Mouse (Mus musculus): ENCODE data around the gene Fbxw11. TPM values are rescaled to one million over a fixed set of nuclear protein-coding genes. Genes with fewer than 3 reads are reported as not detected.

The Fbxw11 gene
- polyA plus RNA-seq, 1 experiment from 2014 or later: 65.7 TPM

DNA sequence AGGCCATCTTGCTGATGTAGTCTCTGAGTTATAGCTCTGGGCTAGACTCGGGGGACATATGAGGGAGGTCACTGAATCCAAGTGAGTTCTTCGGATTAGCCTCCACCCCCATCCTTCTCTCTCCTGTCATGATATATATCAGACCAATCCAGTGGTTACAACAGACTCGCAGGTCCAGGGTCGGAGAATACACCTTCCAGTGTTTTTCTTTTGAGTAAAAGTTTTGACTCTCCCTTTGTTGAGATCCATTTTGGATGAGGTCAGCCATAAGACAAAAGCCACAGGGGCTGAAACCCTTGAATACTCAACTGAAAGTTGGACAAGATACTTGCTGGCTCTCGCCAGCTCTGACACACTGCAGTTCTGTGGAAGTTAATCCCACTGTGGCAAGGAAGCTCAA, 143.7 kb downstream of the Fbxw11 start:
- WGBS: 78% methylated on average over 5 of the region's 5 CpGs
- H3K4me3 ChIP-seq (replicated peaks): no peak overlapping the region
- no peak for ATAC-seq
- H3K4me1 ChIP-seq (replicated peaks): no peaks in the 10 kb centered on the region
- no peaks in the 10 kb centered on the region for H3K36me3 ChIP-seq
- H3K9ac ChIP-seq: no peak overlapping the region
- H3K27me3 ChIP-seq (replicated peaks): no peaks in the 10 kb centered on the region
- no peak overlapping the region for H3K27ac ChIP-seq
- H3K9me3 ChIP-seq: no peaks in the 10 kb centered on the region
- H3K4me2 ChIP-seq (replicated peaks): no peak overlapping the region

GRCm38 (mm10) chr11:32794759-32795445, 152.4 kb downstream of the Fbxw11 start:
- WGBS: 52% methylated on average over 10 of the region's 10 CpGs
- Histone ChIP-seq H3K27me3 (replicated peaks) (no peaks in the 10 kb centered on the region), H3K9ac (no peak overlapping the region), H3K27ac (no peak overlapping the region), H3K4me3 (replicated peaks) (no peak overlapping the region), H3K4me2 (replicated peaks) (no peak overlapping the region), H3K9me3 (no peaks in the 10 kb centered on the region), H3K4me1 (replicated peaks) (peaks cover 4% of the 10 kb centered on the region; the same call in 1 of the 2 replicates), H3K36me3 (no peaks in the 10 kb centered on the region)
- no peak for ATAC-seq

Other genes with a start within 250 kb of the Fbxw11 start
- gene Ubtd2, start 187.4 kb upstream of the Fbxw11 start, polyA plus RNA-seq (2015; fragmentation: Nextera tagmentation; extraction: Ambion mirVana): 29.4 and 34.0 TPM in 2 replicates
- gene Efcab9, start 110.6 kb upstream of the Fbxw11 start, polyA plus RNA-seq (2015; fragmentation: Nextera tagmentation; extraction: Ambion mirVana): 0.35 and 0.64 TPM in 2 replicates
- 3.6 and 4.3 TPM in 2 replicates for gene Stk10, start 109.4 kb upstream of the Fbxw11 start, polyA plus RNA-seq (2015; fragmentation: Nextera tagmentation; extraction: Ambion mirVana)
- not detected in 2 replicates for gene Smim23, start 181.9 kb downstream of the Fbxw11 start, polyA plus RNA-seq (2015; fragmentation: Nextera tagmentation; extraction: Ambion mirVana)